Mouse (Mus musculus) heart, embryonic 10.5 days (tissue): ENCODE results near the gene 3110082I17Rik. TPM values are rescaled to one million over a fixed set of nuclear protein-coding genes. Genes with fewer than 3 reads are reported as not detected.

Experiments used
- DNase-seq: peaks from one replicate; pipeline ENCODE4 v3.0.0-alpha.2; 2017; ENCODE audit warnings: low spot score
- H3K27ac ChIP-seq: fragments of 300-500 bp; sonication (generic); 2 replicates; pipeline ENCODE4 v1.5.1; 2016; ENCODE audit warnings: mild to moderate bottlenecking
- H3K27me3 ChIP-seq: fragments of 300-500 bp; sonication (generic); 2 replicates; pipeline ENCODE4 v1.6.1; 2016; ENCODE audit warnings: mild to moderate bottlenecking; ENCODE audit not compliant: poor library complexity, insufficient read depth, severe bottlenecking
- H3K36me3 ChIP-seq: fragments of 300-500 bp; sonication (generic); 2 replicates; pipeline ENCODE4 v1.6.1; 2016; ENCODE audit warnings: mild to moderate bottlenecking, moderate library complexity
- H3K4me1 ChIP-seq: fragments of 300-500 bp; sonication (generic); 2 replicates; pipeline ENCODE4 v1.6.1; 2016; ENCODE audit warnings: mild to moderate bottlenecking
- H3K4me3 ChIP-seq: fragments of 300-500 bp; sonication (generic); 2 replicates; pipeline ENCODE4 v1.5.1; 2016; ENCODE audit warnings: mild to moderate bottlenecking, moderate library complexity
- H3K9me3 ChIP-seq: fragments of 300-500 bp; sonication (generic); 2 replicates; pipeline ENCODE4 v1.6.1; 2016; ENCODE audit warnings: mild to moderate bottlenecking, moderate library complexity
- WGBS: fragments of 180-500 bp; shearing (Covaris S2); methylation state at CpG from one replicate; pipeline ENCODE4 v1.1.7; 2016; 5-methylcytosine and 5-hydroxymethylcytosine counted together
- polyA plus RNA-seq: library from polyadenylated mRNA; unstranded; fragments of >200 nt; fragmentation: Nextera tagmentation; extraction: Ambion mirVana; gene quantifications from 2 replicates; pipeline ENCODE4 v1.2.1, GENCODE M21; 2016

Gene 3110082I17Rik
- polyA plus RNA-seq, 1 experiment from 2014 or later, result 40.9 TPM

DNA sequence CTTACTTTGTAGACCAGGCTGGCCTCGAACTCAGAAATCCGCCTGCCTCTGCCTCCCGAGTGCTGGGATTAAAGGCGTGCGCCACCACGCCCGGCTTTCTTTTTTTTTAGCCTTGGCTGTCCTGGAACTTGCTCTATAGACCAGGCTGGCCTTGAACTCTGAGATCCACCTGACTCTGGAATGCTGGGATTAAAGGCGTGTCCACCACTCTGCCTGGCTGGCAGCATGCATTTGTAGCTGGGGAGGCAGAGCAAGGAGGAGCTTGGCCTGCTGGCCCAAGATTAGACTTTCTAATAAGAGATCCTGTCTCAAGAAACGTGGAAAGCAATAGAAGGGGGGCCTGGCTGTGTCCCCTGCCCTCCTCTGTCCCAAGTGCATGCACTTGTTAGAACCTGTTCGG lies 20.1 kb upstream of the 3110082I17Rik start:
- Histone ChIP-seq H3K9me3 (no peaks in the 10 kb centered on the region), H3K36me3 (peaks cover 68% of the 10 kb centered on the region), H3K27me3 (no peaks in the 10 kb centered on the region), H3K27ac (no peak overlapping the region), H3K4me3 (no peak overlapping the region), H3K4me1 (peaks cover 16% of the 10 kb centered on the region)
- WGBS, result 90% methylated on average over 10 of the region's 10 CpGs
- no peak for DNase-seq

GRCm38 (mm10) chr5:139479088-139479487 lies 18.8 kb upstream of the 3110082I17Rik start:
- Histone ChIP-seq H3K9me3 (no peaks in the 10 kb centered on the region), H3K27ac (no peak overlapping the region), H3K4me1 (peaks cover 12% of the 10 kb centered on the region), H3K27me3 (no peaks in the 10 kb centered on the region), H3K36me3 (peaks cover 82% of the 10 kb centered on the region), H3K4me3 (no peak overlapping the region)
- WGBS, result 89% methylated on average over 8 of the region's 8 CpGs
- DNase-seq, result no peak

DNA sequence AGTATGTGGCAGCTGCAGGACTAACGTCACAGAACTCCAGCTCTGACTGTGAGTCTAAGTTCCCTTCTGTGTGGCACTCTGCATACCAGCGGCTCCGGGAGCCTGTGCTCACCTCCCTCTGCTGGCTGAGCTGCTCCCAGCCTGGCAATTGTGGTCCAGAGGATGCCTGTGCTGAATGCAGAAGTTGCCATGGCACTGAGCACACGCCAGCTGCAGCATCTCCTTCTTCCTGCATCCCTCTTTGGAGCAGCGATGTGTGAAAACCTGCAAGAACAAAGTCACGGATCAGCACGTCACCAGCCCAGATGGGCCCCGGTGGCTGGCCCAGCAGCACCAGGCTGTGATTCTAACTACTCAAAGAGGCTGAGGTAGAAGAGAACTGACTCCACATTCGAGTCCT lies 14.4 kb upstream of the 3110082I17Rik start:
- H3K27ac ChIP-seq, result no peak overlapping the region
- no peak overlapping the region for H3K4me3 ChIP-seq
- no peaks in the 10 kb centered on the region for H3K27me3 ChIP-seq
- WGBS, result 89% methylated on average over 9 of the region's 9 CpGs
- no peak for DNase-seq
- peaks cover 85% of the 10 kb centered on the region for H3K36me3 ChIP-seq
- no peaks in the 10 kb centered on the region for H3K4me1 ChIP-seq
- H3K9me3 ChIP-seq, result no peaks in the 10 kb centered on the region

- Histone ChIP-seq H3K36me3 (peaks cover 19% of the 10 kb centered on the region), H3K27me3 (no peaks in the 10 kb centered on the region; the same call in 1 of the 2 replicates), H3K9me3 (no peaks in the 10 kb centered on the region), H3K27ac (no peak overlapping the region), H3K4me1 (no peaks in the 10 kb centered on the region), H3K4me3 (no peak overlapping the region)
- WGBS, result 42% methylated on average over 5 of the region's 5 CpGs
- no peak for DNase-seq
Observed at GRCm38 (mm10) chr5:139467998-139468397, 7.7 kb upstream of the 3110082I17Rik start.

DNA sequence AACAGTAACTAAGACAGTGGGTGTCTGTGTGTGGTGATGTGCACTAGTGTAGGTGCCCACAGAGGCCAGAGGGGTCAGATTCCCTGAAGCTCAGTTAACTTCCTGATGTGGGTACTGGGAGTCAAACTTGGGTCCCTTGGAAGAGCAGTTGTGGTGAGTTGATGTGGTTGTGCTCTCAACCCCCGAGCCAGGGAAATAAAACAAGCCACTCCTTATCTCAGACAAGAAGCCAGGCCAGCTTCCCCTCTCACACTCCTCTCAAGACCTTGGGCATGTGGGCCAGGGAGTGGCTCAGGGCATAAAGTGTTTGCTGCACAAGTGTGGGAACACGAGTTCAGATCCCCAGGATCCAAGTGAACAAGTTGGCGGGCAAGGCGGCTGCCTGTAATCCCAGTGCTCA lies 6.5 kb upstream of the 3110082I17Rik start:
- no peak for DNase-seq
- Histone ChIP-seq H3K27me3 (no peaks in the 10 kb centered on the region; the same call in 1 of the 2 replicates), H3K4me3 (no peak overlapping the region), H3K4me1 (no peaks in the 10 kb centered on the region), H3K9me3 (no peaks in the 10 kb centered on the region), H3K27ac (no peak overlapping the region), H3K36me3 (peaks cover 7% of the 10 kb centered on the region)
- WGBS, result 59% methylated on average over 4 of the region's 4 CpGs

- Histone ChIP-seq H3K36me3 (peaks cover 3% of the 10 kb centered on the region), H3K9me3 (no peaks in the 10 kb centered on the region), H3K27ac (no peak overlapping the region), H3K4me3 (no peak overlapping the region), H3K27me3 (no peaks in the 10 kb centered on the region; the same call in 1 of the 2 replicates), H3K4me1 (no peaks in the 10 kb centered on the region)
- WGBS, result 75% methylated on average over 2 of the region's 2 CpGs
- no peak for DNase-seq
Observed at GRCm38 (mm10) chr5:139466373-139466772, 6.0 kb upstream of the 3110082I17Rik start.

- Histone ChIP-seq H3K36me3 (no peaks in the 10 kb centered on the region), H3K27me3 (no peaks in the 10 kb centered on the region; the same call in 1 of the 2 replicates), H3K27ac (no peak overlapping the region), H3K4me1 (peaks cover 5% of the 10 kb centered on the region; the same call in 1 of the 2 replicates), H3K4me3 (no peak overlapping the region), H3K9me3 (no peaks in the 10 kb centered on the region)
- no peak for DNase-seq
- WGBS, result 60% methylated on average over 4 of the region's 4 CpGs
Observed at GRCm38 (mm10) chr5:139464874-139465273, 4.5 kb upstream of the 3110082I17Rik start.

- peak overlapping the region; percentile 56 for H3K27ac ChIP-seq
- no peaks in the 10 kb centered on the region for H3K9me3 ChIP-seq
- WGBS, result 9% methylated on average over 10 of the region's 10 CpGs
- peaks cover 9% of the 10 kb centered on the region; the same call in 1 of the 2 replicates for H3K36me3 ChIP-seq
- no peak for DNase-seq
- H3K4me3 ChIP-seq, result peak overlapping the region; percentile 75
- peaks cover 14% of the 10 kb centered on the region for H3K4me1 ChIP-seq
- no peaks in the 10 kb centered on the region; the same call in 1 of the 2 replicates for H3K27me3 ChIP-seq
Observed at GRCm38 (mm10) chr5:139459938-139460337, 389 bp downstream of the 3110082I17Rik start.

- Histone ChIP-seq H3K27me3 (no peaks in the 10 kb centered on the region), H3K4me1 (peaks cover 14% of the 10 kb centered on the region), H3K27ac (no peak overlapping the region), H3K9me3 (no peaks in the 10 kb centered on the region), H3K36me3 (peaks cover 17% of the 10 kb centered on the region; the same call in 1 of the 2 replicates), H3K4me3 (no peak overlapping the region)
- DNase-seq, result no peak
- 84% methylated on average over 8 of the region's 8 CpGs for WGBS
Observed at GRCm38 (mm10) chr5:139457241-139457640, 3.1 kb downstream of the 3110082I17Rik start.

DNA sequence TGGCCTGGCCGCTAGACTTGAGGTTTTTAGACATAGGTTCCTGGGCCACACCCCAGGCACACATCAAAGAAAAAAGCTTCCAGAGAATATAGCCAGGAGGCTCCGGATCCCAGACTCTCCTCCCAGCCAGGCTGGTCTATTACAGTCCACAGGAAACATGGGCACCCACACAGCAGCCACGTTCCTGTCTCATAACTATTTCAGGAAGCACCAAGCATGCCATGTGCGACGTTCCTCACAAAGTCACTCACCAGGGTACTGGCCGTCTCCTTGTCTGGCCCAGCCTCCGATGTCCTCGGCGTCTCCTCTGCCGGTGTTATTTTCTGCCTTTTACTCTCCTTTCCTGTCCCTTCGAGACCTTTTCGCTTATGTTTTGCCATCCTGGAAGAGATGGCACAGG lies 5.2 kb downstream of the 3110082I17Rik start:
- H3K36me3 ChIP-seq, result peaks cover 21% of the 10 kb centered on the region

GRCm38 (mm10) chr5:139453031-139453430 lies 7.3 kb downstream of the 3110082I17Rik start:
- H3K36me3 ChIP-seq, result peaks cover 21% of the 10 kb centered on the region
- H3K27ac ChIP-seq, result no peak overlapping the region
- H3K9me3 ChIP-seq, result no peaks in the 10 kb centered on the region
- H3K27me3 ChIP-seq, result no peaks in the 10 kb centered on the region
- no peak overlapping the region for H3K4me3 ChIP-seq
- no peak for DNase-seq
- 90% methylated on average over 10 of the region's 10 CpGs for WGBS
- peaks cover 17% of the 10 kb centered on the region for H3K4me1 ChIP-seq

More for the DNA sequence above, 5.2 kb downstream of the 3110082I17Rik start:
- whole genome bisulfite sequencing, result 92% methylated on average over 12 of the region's 12 CpGs
- Histone ChIP-seq H3K27me3 (no peaks in the 10 kb centered on the region), H3K4me3 (no peak overlapping the region), H3K9me3 (no peaks in the 10 kb centered on the region), H3K27ac (no peak overlapping the region), H3K4me1 (peaks cover 12% of the 10 kb centered on the region)
- DNase-seq, result no peak

- Histone ChIP-seq H3K27me3 (no peaks in the 10 kb centered on the region), H3K36me3 (peaks cover 11% of the 10 kb centered on the region), H3K9me3 (no peaks in the 10 kb centered on the region), H3K4me1 (peaks cover 21% of the 10 kb centered on the region), H3K27ac (peak overlapping the region; percentile 67), H3K4me3 (no peak overlapping the region)
- DNase-seq, result no peak
- 42% methylated on average over 4 of the region's 4 CpGs for WGBS
Observed at GRCm38 (mm10) chr5:139449926-139450325, 10.4 kb downstream of the 3110082I17Rik start.

GRCm38 (mm10) chr5:139449161-139449791 lies 11.1 kb downstream of the 3110082I17Rik start:
- Histone ChIP-seq H3K27ac (peak overlapping the region; percentile 67), H3K4me3 (no peak overlapping the region), H3K9me3 (no peaks in the 10 kb centered on the region), H3K36me3 (peaks cover 7% of the 10 kb centered on the region), H3K4me1 (peaks cover 21% of the 10 kb centered on the region), H3K27me3 (no peaks in the 10 kb centered on the region)
- no peak for DNase-seq
- 56% methylated on average over 5 of the region's 5 CpGs for WGBS

DNA sequence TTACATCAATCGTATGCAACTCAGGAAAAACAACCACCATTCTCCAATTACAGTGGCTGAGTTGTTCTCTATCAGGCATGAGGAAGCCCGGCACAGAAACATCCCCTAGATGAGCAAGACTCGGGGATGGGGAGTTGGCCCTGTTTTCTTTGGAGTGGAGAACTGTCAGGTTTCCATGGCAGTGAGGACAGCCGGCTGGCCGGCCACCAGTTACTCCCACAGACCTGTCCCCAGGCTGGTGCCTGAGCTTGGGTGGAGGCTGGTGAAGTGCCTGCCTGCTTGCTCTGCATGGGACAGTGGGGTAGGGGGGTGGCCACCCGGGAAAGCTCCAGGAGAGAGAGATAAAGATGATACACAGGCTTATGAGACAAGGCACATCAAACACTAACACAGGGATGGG lies 12.3 kb downstream of the 3110082I17Rik start:
- WGBS, result 59% methylated on average over 6 of the region's 6 CpGs

More for the DNA sequence above, 12.3 kb downstream of the 3110082I17Rik start:
- Histone ChIP-seq H3K9me3 (no peaks in the 10 kb centered on the region), H3K36me3 (peaks cover 5% of the 10 kb centered on the region), H3K4me3 (no peak overlapping the region), H3K27ac (no peak overlapping the region), H3K4me1 (peaks cover 21% of the 10 kb centered on the region), H3K27me3 (no peaks in the 10 kb centered on the region)
- DNase-seq, result no peak
